Mouse (Mus musculus) frontal cortex, postnatal 14 days (tissue): ENCODE results near the gene Dock9.
A peak's percentile ranks its signal among the peaks of the same experiment; 100 is the strongest.
"Not testable (repeated sequence)": the region's sequence is repeated elsewhere in the genome, so short reads cannot be mapped to it uniquely, and the experiment has no call there.

Experiments
- DNase-seq, 2 experiments: peaks; one replicate each; pipeline ENCODE4 v3.0.0; 2022; ENCODE audit warnings: low spot score in 2 of 2

Dock9 gene

DNA sequence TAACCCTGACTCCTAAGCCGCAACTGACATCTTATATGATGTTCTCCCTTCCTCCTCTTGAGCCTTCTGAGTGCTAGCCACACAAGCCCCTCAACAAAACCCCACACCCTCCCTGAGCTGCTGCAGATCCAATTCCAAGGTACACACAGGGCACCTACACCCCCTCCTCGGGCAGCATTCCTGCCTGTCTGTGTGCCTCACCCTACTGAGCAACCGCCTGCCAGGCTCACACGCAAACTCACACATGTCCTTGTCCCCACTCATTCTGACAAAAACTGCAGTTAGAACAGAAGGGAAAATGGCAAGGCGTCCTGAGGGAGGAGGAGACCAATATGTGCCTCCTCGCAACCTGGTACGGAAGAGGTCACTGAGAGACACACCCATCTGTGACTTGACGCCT, 60.4 kb downstream of the Dock9 start:
- peak in 1 of 2 experiments; percentile 39 for DNase-seq

DNA sequence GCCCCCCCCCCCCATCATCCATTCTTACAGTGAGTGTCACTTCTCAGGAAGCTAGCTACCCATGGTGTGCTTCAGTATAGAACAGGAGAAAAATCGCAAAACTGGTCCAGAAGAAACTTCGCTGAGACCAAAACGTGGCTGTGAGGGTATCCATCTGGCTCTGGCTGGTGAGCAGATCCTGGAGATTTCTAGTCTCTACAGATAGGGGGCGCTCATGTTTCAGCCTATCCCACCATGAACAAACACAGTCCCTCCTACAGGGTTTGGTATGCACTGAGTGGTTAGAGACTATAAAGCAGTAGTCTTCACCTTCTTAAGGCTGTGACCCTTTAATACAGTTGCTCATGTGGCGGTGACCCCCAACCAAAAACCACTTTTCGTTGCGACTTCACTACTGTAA, 62.0 kb downstream of the Dock9 start:
- DNase-seq = no peak

DNA sequence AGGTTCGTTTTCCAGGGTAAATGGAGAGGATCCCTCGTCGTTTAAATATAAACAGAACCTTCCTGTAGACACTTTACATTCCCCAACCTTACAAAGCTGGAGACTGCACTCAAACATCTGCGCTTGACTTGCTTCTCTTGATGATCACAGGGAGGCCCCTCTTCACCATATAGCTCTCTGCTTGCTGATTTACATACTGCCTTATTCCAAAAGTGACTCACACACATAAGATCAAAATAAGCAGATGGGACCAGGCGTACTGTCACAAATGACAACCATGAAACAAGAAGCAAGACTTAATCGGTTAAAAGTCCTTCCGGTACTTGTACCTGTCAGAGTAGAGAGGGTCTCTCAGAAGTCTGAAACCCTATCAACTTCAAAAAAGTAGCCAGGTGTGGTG, 63.4 kb downstream of the Dock9 start:
- DNase-seq = no peak

DNA sequence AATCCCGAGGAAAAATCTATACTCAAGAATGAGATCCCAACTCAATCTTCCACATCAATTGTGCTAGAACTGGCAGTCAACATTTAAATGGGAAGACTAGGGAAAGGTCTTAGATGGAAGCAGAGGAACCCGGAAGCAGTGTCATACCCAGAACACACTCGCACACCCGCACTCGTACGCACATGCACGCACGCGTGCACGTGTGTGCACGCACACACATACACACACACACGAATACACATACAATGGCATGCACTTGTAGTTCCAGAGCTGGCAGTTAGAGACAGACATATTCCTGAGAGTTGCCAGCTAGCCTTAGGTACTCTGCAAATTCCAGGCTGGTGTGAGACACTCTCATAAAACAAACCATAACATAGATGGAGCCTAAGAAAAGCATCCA, 63.9 kb downstream of the Dock9 start:
- no peak for DNase-seq

DNA sequence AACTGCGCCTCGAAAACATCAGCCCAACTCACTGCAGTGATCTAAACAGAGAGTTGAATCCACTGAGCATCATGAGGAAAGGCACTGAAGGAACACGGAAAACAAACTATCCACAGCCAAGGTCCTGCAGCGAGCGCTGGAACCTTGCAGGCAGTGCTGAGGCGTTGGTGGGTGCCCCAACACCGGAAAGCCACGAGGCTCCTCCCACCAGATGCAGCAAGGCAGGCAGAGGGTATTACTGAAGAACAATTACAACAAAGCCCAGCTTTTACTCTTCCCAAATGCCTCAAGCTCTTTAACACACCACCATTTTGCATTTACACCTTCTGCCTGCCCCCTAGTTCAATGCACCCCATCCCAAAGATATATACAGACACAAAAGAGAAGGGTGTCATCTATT, 65.4 kb downstream of the Dock9 start:
- no peak for DNase-seq

DNA sequence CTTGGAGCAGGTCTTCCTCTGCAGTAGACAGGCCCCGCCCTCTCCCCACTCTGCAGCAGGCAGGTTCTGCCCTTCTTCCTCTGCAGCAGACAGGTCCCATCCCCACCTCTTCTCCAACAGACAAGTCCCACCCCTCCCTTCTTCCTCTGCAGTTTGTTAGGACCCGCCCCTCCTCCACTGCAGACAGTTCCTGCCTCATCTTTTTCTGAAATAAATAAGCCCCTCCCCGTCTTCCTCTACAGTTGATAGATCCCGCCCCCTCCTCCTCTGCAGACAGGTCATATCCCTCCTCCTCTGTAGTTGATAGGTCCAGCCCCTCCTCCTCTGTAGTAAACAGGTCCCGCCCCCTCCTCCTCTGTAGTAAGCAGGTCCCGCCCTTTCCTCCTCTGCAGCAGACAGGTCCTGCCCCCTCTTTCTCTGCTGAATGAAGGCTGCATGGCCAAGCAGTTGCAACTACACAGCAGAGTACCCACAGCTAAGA, 65.9 kb downstream of the Dock9 start:
- no peak for DNase-seq

DNA sequence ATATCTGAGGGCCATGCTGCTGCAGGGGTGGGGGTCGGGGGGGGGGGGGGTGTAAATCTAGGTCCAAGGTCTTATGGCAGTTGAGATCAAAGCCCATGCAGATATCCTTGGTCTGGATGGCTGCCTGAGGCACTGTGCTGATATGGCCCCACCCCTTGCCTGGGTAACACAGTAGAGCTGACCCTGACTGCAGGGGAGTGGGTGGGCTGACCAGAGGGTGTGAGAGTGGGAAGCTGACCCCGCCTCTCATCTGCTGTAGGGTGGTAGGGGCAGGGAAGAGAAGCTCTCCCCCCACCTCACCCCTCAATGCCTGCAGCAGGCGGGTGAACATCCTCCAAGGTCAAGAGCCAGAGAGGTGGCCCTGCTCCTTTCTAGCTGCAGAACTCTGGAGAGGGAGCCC, 66.7 kb downstream of the Dock9 start:
- no peak for DNase-seq

DNA sequence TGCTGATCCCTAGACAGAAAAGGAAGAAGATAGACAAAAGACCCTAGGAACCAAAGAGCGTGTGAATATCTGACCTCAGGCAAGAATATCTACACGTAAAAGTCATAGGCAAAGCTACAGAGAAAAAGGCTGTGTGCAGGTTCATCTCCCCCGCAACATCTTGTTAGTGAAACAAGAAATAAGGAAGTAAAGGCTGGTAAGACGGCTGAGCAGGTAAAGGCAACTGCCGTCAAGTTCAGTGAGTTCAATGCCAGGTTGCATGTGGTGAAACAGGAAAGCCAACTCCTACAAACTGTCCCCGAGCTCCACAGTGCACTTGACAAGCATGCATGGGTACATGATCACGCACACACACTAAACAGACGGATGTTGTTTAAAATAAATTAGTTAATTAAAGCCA, 69.6 kb downstream of the Dock9 start:
- no peak for DNase-seq

DNA sequence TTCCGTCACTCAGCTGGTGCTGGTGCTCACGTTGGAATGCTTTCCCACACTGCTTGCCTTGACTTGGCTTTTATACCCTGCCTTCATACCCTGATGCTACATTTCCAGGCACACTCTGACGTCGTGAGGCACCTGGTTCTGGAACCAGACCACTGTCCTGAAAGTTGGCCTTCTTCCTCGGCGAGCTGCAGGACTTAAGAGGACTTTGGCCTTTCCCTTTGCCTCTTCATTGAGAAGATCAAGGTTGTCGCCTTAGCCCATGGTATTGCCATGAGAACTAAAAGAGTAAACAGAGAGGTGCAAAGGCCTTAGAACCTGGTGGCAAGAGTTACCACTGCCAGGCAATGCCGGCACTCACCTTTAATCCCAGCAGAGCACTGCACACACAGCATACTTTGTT, 73.1 kb downstream of the Dock9 start:
- no peak for DNase-seq

DNA sequence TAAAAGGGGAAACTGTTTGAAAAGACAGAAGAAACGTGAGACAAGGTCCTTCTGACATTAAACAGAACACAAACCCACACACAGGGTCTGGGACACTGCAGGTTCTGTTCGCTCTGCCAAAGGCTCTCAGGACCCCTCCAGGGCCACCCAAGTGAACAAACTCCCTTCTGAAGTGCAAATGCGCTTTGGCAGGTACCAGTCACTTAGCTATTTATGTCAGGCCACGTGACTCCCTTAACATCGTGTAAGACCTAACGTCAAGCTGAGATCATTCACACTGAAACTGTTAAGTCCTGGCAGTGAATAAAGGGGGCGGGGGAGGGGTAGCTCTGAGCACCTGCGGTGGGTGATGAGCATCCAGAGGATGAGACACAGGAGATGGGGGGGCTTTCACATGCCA, 74.9 kb downstream of the Dock9 start:
- DNase-seq = no peak

DNA sequence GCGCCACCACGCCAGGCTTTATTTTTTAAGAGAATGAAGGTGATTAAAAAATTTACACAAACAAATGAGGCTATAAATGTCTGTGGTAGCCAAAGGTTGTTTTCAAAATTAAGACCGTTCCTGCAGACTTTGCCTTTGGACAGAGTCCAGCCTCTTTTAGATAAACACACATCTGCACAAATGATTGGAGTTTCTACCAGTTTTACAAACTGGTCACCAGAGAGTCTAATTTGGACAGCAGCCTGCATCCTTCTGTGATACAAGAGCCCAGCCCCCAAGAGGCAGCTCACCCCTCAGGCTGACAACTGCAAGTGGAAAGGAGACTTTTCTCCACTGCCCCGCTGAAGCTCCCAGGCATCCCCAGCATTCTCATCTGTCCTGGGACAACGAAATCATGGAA, 76.2 kb downstream of the Dock9 start:
- DNase-seq = no peak

DNA sequence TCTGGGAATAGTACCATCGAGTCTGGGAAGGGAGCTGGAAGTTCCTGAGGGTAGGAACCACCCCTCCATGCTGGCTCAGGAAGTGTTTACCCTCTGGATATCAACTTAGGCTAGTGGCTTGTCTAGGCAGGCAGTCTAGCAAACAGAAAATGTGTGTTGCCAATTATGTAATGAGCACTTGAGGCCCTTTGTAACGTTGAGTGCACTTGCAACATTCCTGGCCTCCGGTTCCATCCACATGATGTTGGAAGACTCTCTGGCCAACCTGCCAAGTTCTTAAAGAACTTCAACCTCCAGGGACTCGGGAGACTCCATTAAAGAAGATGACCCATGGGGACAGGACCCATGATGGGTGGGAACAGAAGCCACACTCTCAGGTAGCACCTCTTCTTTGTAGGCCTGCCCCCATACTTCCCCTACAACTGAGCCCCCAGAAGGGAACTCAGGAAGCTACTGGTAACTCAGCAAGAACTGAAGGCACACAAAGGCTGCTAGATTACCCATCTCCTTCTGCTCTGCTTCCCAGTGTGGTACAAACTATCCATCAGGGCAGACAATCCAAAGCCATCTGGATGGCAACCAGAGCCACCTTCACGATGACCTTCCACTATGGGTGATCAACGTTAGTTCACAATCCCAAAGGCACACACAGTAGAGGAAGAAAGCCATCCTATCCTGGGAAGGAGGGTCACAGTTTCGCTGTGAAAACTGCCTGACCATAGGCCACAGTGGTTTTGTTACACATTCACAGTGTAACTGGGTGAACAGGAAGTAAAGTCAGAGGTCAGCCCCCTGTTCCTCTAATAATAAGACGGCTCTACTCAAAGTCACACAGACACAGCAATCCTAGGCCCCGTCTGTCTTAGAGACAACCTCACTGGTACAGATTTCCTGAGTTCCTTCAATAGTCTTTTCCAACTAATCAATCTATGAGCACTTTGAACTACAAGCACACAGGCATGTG, 77.7 kb downstream of the Dock9 start:
- DNase-seq = no peak

DNA sequence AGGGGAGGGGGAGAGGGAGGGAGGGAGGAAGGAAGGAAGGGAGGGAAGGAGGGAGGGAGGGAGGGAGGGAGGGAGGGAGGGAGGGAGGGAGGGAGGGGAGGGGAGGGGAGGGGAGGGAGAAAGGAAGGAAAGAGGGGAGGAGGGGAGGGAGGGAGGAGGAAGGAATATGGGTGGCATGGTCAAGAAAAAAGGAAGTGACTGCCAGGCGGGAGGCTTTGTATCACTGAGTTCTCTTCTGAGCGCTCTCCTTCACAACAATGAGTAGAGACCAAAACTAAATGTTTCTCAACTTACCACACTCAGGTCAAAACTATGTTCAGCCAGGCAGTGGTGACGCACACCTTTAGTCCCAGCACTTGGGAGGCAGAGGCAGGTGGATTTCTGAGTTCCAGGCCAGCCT, 82.8 kb downstream of the Dock9 start:
- not testable (repeated sequence) for DNase-seq

DNA sequence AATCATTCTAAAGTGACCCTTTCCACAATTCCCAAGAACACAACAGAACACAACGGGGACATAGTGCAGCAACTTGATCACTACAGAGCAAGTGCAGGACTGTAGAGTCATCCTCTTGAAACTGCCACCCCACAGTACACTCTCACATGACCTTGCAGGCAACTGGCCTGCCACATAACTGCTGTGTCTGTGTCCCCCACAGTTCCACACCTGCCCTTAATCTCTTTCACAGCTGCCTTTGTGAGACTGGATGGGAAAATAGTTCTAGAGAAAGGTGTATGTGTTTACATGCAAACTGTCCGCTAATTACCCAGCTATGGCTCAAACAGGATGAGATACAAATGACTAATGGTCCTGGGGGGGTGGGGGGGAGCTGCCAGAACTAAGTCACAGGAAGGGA, 83.4 kb downstream of the Dock9 start:
- no peak for DNase-seq

DNA sequence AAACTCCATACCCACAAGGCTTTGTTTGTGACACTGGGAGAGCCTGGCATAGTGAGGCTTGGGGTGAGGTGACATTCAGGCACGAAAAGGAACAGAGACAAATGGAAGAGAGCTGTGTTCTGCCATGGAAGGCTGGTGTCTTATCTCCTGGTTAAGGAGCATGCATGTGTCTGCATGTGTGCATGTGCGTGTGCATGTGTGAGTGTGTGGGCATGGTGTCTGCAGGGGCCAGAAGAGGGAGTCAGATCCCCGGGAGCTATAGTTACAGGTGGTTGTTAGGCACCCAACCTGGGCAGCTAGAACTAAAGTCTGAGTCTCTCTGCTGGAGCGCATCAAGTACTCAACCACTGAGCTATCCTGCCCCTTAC, 83.8 kb downstream of the Dock9 start:
- no peak for DNase-seq

DNA sequence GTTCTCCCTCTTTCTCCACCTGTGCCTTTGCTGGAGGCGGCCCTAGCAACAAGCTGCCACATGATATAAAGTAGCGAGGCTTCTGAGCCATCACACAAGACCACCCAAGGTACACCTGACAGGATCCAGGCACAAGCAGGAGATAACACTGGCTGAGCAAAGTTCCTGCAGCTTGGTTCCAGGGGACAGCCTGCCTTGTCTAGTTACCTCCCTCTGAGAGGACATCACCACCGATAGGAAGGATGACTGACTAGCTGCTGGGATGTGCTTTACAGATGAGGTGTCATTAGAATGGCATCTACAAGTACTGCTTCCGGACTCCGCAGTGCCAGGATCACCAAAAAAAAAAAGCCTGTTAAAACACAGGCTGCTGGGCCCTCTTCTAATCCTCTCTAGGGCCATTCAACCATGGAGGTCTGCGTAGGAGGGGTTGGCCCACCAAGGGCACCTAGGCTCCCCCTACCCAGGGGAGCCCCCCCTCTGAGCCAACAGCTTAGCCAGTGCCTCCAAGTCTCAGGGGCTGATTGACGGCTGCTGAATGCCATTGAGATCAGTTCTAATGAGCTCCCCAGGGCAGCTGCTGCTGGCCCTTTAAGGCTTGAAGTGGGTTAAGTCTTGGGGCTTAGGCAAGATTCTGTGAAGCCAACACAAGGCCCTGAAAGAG, 84.3 kb downstream of the Dock9 start:
- no peak for DNase-seq

DNA sequence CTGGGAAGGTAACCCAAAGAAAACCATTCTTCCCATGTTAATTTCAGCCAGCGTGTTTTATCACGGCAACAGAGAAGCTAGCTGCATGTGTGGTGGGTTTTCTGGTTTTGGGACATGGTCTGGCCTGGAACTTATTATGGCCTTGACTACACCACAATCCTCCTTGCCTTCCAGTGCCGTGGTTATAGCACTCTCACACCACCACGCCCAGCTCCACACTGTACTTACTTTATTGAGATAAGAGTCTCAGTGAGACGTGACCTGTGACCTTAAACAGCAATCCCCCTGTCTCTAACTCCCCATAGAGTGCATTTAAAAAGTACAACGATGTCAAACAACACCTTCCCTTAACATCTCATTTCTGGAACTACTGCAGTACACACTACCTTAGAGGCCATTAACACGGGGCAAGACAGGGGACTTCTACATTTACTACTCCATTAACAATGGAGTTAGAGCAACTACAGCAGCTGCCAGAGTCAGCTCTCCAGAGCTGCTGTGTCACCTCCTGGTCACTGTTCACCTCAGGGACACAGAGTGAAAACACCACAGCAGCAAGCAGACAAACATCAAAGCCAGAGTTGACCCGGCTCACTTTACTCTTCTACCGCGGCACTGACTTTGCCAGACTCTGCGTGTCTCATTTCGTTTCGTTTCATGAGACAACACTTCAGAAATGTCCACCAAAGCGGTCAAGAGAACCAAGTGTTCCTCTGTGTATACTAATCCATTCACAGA, 86.4 kb downstream of the Dock9 start:
- DNase-seq = no peak

DNA sequence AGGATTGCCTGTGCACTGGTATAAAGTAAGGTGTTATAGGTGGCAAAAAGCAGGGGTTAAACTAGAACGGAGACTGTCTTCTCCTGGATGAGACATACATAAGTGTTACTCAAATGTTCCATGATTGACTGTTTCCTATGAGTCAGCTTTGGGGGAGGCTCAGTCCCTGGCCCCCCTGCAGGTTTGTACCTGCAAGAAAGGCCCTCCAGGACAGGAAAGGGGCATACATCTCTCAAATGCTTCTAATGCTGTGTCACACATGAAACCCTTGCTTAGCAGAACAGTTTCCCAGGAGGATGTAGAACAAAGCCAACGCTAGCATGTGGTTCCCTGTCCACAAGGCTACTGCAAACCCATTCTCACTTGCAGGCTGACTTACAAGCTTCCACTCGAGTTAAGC, 87.5 kb downstream of the Dock9 start:
- no peak for DNase-seq

DNA sequence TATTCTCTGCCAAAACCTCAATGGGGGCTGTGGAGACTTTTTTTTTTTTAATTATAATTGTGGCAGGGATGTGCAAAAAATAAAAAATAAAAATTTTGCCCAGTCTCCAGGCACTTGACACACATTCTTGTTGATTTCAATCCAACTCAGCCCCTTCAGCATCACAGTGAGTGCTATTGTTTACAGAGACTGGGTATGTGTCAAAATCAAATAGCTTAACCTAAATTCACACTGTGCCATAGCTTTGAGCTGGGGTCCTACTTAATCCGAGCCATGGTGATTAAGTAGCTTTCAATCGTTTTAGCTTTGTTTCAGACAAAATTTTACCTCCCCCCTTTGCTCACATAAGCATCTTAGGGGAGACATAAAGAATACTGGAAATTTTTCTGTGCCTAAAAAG, 89.4 kb downstream of the Dock9 start:
- no peak for DNase-seq

DNA sequence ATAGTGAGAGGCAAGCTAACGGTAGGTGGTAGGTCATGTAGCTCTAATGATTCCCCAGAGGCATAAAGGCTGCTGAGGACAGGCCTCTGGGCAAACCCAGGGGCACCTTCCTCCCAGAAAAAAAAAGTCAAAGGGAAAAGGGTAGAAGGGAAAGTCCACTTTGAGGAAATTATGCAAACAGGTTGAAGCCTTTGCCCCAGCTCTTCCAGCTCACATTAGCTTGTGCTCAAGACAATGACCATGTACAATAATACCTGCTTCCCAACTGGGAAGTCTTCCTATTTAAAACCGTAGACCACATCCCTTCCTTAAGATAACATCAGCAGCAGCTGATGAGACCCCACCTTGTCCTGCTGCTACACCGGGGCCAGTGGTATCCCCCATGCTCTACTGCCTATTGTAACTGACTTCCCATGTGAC, 91.1 kb downstream of the Dock9 start:
- DNase-seq = no peak

DNA sequence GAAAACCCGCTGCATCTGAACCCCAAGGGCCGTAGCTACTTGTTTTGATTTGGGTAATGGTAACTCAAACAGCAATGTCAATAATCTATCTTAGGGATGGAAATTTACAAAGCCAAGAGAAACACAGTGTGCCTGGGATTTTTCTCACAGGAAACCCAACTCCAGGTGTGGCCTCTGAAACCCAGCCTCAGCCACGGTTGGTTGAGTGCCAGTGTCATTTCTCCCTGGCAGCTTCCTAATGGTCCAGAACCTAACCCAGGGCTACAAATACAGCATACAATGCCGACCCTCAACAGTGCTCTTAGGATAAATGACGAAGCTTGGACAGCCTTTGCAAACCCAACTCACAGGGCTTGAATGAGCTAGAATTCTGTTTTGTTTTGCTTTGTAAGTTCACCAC, 92.0 kb downstream of the Dock9 start:
- no peak for DNase-seq

DNA sequence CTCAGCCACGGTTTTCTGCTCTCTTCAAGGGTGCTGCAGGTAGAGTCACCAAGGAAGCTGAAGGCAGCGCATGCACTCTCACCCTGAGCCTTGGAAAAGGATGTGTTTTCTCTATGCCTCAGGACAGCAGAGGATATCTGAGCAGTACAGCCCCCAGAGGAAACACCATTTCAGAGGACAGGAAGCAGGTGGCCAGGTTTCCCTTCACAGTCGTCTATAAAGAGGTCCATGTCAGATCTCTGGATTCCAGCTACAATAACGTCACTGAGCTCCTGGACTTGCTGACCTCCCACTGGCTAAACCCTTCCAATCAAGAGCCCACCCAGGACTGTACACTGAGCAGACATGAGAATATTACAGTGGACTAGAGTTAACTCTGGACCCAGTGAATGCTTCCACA, 95.1 kb downstream of the Dock9 start:
- no peak for DNase-seq

DNA sequence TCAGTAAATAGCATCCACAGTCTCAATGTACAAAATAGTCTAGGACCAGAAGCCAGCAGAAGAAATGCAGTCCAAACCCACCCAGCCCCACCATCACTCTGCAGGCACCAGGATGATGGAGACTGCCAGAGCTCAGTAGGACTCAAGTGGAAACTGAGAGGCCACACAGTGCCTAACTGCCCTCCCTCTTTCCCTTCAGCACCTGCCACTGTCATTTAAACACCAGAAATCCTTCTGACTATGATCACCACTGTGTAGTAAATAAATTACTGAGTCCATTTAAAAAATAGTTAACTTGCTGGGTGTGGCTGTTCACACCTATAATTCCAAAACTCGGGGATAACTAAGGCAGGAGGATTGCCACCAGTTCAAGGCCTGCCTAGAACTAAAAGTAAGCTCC, 97.6 kb downstream of the Dock9 start:
- no peak for DNase-seq
